Mouse (Mus musculus) embryonic facial prominence, embryonic 15.5 days (tissue): Measurements from ENCODE around the gene Ccr3. TPM values are rescaled to one million over a fixed set of nuclear protein-coding genes. Genes with fewer than 3 reads are reported as not detected.

Experiments
- polyA plus RNA-seq: library from polyadenylated mRNA; unstranded; fragments of >200 nt; fragmentation: Nextera tagmentation; extraction: Ambion mirVana; gene quantifications from 2 replicates; pipeline ENCODE4 v1.2.1, GENCODE M21; 2015

Gene Ccr3
- polyA plus RNA-seq, 1 experiment from 2014 or later: 0.11 TPM

Other genes with a start within 250 kb of the Ccr3 start
- 0.55 and 0.56 TPM in 2 replicates for gene Cxcr6, start 215.5 kb upstream of the Ccr3 start, polyA plus RNA-seq
- 15.8 and 18.9 TPM in 2 replicates for gene Fyco1, start 170.1 kb upstream of the Ccr3 start, polyA plus RNA-seq
- gene Xcr1, start 159.9 kb upstream of the Ccr3 start, polyA plus RNA-seq: 0.04 TPM in 1 of 2 replicates, not detected in the other
- 4.6 and 5.4 TPM in 2 replicates for gene Ccr1, start 53.3 kb upstream of the Ccr3 start, polyA plus RNA-seq
- gene Ccr1l1, start 43.6 kb upstream of the Ccr3 start, polyA plus RNA-seq: not detected in 2 replicates
- gene Ccr2, start 80.0 kb downstream of the Ccr3 start, polyA plus RNA-seq: 4.0 and 4.4 TPM in 2 replicates
- 0.44 and 1.1 TPM in 2 replicates for gene Ccr5, start 99.6 kb downstream of the Ccr3 start, polyA plus RNA-seq